Mouse (Mus musculus) liver, embryonic 14.5 days (tissue): ENCODE measurements around the gene Heatr3. TPM values are rescaled to one million over a fixed set of nuclear protein-coding genes. Genes with fewer than 3 reads are reported as not detected.
A peak's percentile ranks its signal among the peaks of the same experiment; 100 is the strongest.

Experiments
- ATAC-seq: fragments of 200-750 bp; cut with Nextera tagmentation; 2 replicates; pipeline ENCODE4 v1.8.0; 2017; ENCODE audit warnings: moderate number of reproducible peaks, mild to moderate bottlenecking, moderate library complexity; ENCODE audit not compliant: insufficient read depth
- DNase-seq, 3 experiments: peaks; one replicate each; pipeline ENCODE4 v3.0.0-alpha.2; 2012 to 2013; ENCODE audit warnings: low read depth in 3 of 3, low spot score in 3 of 3
- H3K27ac ChIP-seq: fragments of 300-500 bp; sonication (generic); 2 replicates; pipeline ENCODE4 v1.5.1; 2014; ENCODE audit warnings: moderate library complexity, mild to moderate bottlenecking, control low read depth, inconsistent platforms
- H3K27me3 ChIP-seq: fragments of 300-500 bp; sonication (generic); 2 replicates; pipeline ENCODE4 v1.6.1; 2014; ENCODE audit warnings: mild to moderate bottlenecking, low read length, moderate library complexity; ENCODE audit not compliant: control insufficient read depth, insufficient read depth
- H3K36me3 ChIP-seq: fragments of 300-500 bp; sonication (generic); replicated peaks from 2 replicates; pipeline ENCODE4 v1.6.1; 2014; ENCODE audit warnings: low read depth; ENCODE audit not compliant: control insufficient read depth, insufficient read depth
- H3K4me1 ChIP-seq, 2 experiments: fragments of 200-500 bp in 1 of 2; fragments of 300-500 bp in 1 of 2; sonication (generic) in 1 of 2; replicated peaks; 2 replicates each; pipeline ENCODE4 v1.6.1; 2012 to 2014; ENCODE audit warnings: antibody characterized with exemption in 1 of 2, inconsistent platforms in 1 of 2, low read length in 1 of 2; ENCODE audit not compliant: control insufficient read depth in 2 of 2, insufficient read depth in 2 of 2
- H3K4me2 ChIP-seq: fragments of 300-500 bp; sonication (generic); 2 replicates; pipeline ENCODE4 v1.6.1; 2014; ENCODE audit warnings: low read depth, mild to moderate bottlenecking, control low read depth, moderate library complexity
- H3K4me3 ChIP-seq, 2 experiments: fragments of 200-500 bp in 1 of 2; fragments of 300-500 bp in 1 of 2; sonication (generic) in 1 of 2; 2 replicates each; pipeline ENCODE4 v1.5.1; 2012 to 2014; ENCODE audit warnings: low read depth in 2 of 2, low read length in 2 of 2, mild to moderate bottlenecking in 2 of 2, control low read depth in 1 of 2, inconsistent platforms in 1 of 2, moderate library complexity in 1 of 2; ENCODE audit not compliant: insufficient read depth in 1 of 2
- H3K9ac ChIP-seq: fragments of 300-500 bp; sonication (generic); replicated peaks from 2 replicates; pipeline ENCODE4 v1.6.1; 2014; ENCODE audit warnings: mild to moderate bottlenecking, control low read depth, moderate library complexity
- H3K9me3 ChIP-seq: fragments of 300-500 bp; sonication (generic); 2 replicates; pipeline ENCODE4 v1.6.1; 2016; ENCODE audit warnings: low read length, mixed read lengths; ENCODE audit not compliant: control insufficient read depth
- CTCF ChIP-seq: IDR thresholded peaks from 2 replicates; pipeline ENCODE4 v1.5.1; 2016; ENCODE audit warnings: antibody characterized with exemption, low read depth, control low read depth
- EP300 ChIP-seq: IDR thresholded peaks from 2 replicates; pipeline ENCODE4 v1.6.1; 2016; ENCODE audit warnings: antibody characterized with exemption, low read depth
- WGBS: fragments of 180-500 bp; shearing (Covaris S2); extraction: QIAGEN DNeasy Blood & Tissue Kit; methylation state at CpG from one replicate; pipeline ENCODE4 v1.1.7; 2014; ENCODE audit not compliant: insufficient replicate concordance; 5-methylcytosine and 5-hydroxymethylcytosine counted together
- polyA plus RNA-seq, 2 experiments: library from polyadenylated mRNA; depleted of rRNA in 1 of 2; stranded (reverse) in 1 of 2; unstranded in 1 of 2; fragments of >200 nt; fragmentation: Nextera tagmentation in 1 of 2; extraction: Ambion mirVana in 1 of 2; gene quantifications; 2 replicates each; pipeline versions ENCODE4 v1.2.1 to v1.2.3; 2012 to 2014

Heatr3 gene
- polyA plus RNA-seq, 2 experiments: 17.3 to 23.3 TPM

- Histone ChIP-seq H3K27me3 (no peaks in the 10 kb centered on the region), H3K4me1 (no peaks in the 10 kb centered on the region), H3K36me3 (no peaks in the 10 kb centered on the region), H3K9ac (no peak overlapping the region), H3K4me3 (no peak overlapping the region), H3K9me3 (no peaks in the 10 kb centered on the region), H3K27ac (no peak overlapping the region), H3K4me2 (no peak overlapping the region)
- ATAC-seq (no peak), DNase-seq (peak; percentile 19 to 28 (median 20))
- WGBS: 0% methylated on average over 1 of the region's 1 CpGs
- TF ChIP-seq EP300: no peak
- TF ChIP-seq CTCF: peak; percentile 75
Measured at GRCm38 (mm10) chr8:88099526-88099925, 38.1 kb upstream of the Heatr3 start.

GRCm38 (mm10) chr8:88109241-88109640 lies 28.4 kb upstream of the Heatr3 start:
- no peak overlapping the region for H3K9ac ChIP-seq
- H3K9me3 ChIP-seq: no peaks in the 10 kb centered on the region
- no peak overlapping the region for H3K27ac ChIP-seq
- no peak overlapping the region for H3K4me3 ChIP-seq
- DNase-seq: no peak
- H3K4me1 ChIP-seq: no peaks in the 10 kb centered on the region
- H3K27me3 ChIP-seq: no peaks in the 10 kb centered on the region
- TF ChIP-seq CTCF: no peak
- 67% methylated on average over 4 of the region's 4 CpGs for WGBS
- H3K36me3 ChIP-seq: no peaks in the 10 kb centered on the region
- no peak overlapping the region for H3K4me2 ChIP-seq
- ATAC-seq: no peak

GRCm38 (mm10) chr8:88118456-88119036 lies 19.1 kb upstream of the Heatr3 start, which contains the start of gene Cnep1r1:
Gene Cnep1r1 (plus strand): TSS chr8:88118769.
- Histone ChIP-seq H3K36me3 (peaks cover 9% of the 10 kb centered on the region), H3K4me2 (peak within 1 kb of the TSS; percentile 84), H3K27me3 (no peaks in the 10 kb centered on the region), H3K9me3 (no peaks in the 10 kb centered on the region), H3K4me3 (peak within 1 kb of the TSS; percentile 83 to 96), H3K27ac (peak within 1 kb of the TSS; percentile 80), H3K9ac (peak within 1 kb of the TSS; percentile 97), H3K4me1 (peaks cover 0 to 4% of the 10 kb centered on the region in 2 experiments; a peak in 3 of 4 replicates)
- ATAC-seq (peak; percentile 99), DNase-seq (peak; percentile 96 to 99 (median 96))
- TF ChIP-seq EP300 (peak; percentile 71), CTCF (peak; percentile 89)
- under 1% methylated on average over 49 of the region's 49 CpGs for WGBS

- peak; percentile 35 to 48 (median 39) for DNase-seq
- peak overlapping the region; percentile 97 for H3K9ac ChIP-seq
- H3K4me2 ChIP-seq: peak overlapping the region; percentile 84
- peak overlapping the region; percentile 80 for H3K27ac ChIP-seq
- under 1% methylated on average over 11 of the region's 11 CpGs for WGBS
- H3K9me3 ChIP-seq: no peaks in the 10 kb centered on the region
- H3K4me1 ChIP-seq: peaks cover 0 to 4% of the 10 kb centered on the region in 2 experiments; a peak in 3 of 4 replicates
- H3K4me3 ChIP-seq: peak overlapping the region; percentile 83 to 96
- peaks cover 9% of the 10 kb centered on the region for H3K36me3 ChIP-seq
- H3K27me3 ChIP-seq: no peaks in the 10 kb centered on the region
- no peak for TF ChIP-seq EP300
- TF ChIP-seq CTCF: no peak
- peak; percentile 77 for ATAC-seq
Measured at GRCm38 (mm10) chr8:88119076-88119475, 18.6 kb upstream of the Heatr3 start.

- H3K9me3 ChIP-seq: no peaks in the 10 kb centered on the region
- H3K4me3 ChIP-seq: no peak overlapping the region
- H3K4me1 ChIP-seq: peaks cover 3 to 7% of the 10 kb centered on the region in 2 experiments
- H3K27me3 ChIP-seq: no peaks in the 10 kb centered on the region
- H3K27ac ChIP-seq: no peak overlapping the region
- ATAC-seq (no peak), DNase-seq (peak in 1 of 3 experiments; percentile 19)
- WGBS: 66% methylated on average over 2 of the region's 2 CpGs
- TF ChIP-seq EP300 (no peak), CTCF (no peak)
- peak overlapping the region; percentile 32 for H3K4me2 ChIP-seq
- H3K36me3 ChIP-seq: peaks cover 22% of the 10 kb centered on the region
- H3K9ac ChIP-seq: no peak overlapping the region
Measured at GRCm38 (mm10) chr8:88124850-88125249, 12.8 kb upstream of the Heatr3 start.
